Mouse (Mus musculus) bone marrow macrophage, adult 2 months (primary cell): ENCODE results near the gene Supt6.

Experiments used
- CTCF ChIP-seq: IDR thresholded peaks from 2 replicates; pipeline ENCODE4 v1.5.1; 2012; ENCODE audit warnings: low read depth, mild to moderate bottlenecking, low read length, moderate library complexity
- POLR2A ChIP-seq: IDR thresholded peaks from 2 replicates; pipeline ENCODE4 v1.6.1; 2012; ENCODE audit warnings: mild to moderate bottlenecking, low read depth, low read length, borderline replicate concordance

DNA sequence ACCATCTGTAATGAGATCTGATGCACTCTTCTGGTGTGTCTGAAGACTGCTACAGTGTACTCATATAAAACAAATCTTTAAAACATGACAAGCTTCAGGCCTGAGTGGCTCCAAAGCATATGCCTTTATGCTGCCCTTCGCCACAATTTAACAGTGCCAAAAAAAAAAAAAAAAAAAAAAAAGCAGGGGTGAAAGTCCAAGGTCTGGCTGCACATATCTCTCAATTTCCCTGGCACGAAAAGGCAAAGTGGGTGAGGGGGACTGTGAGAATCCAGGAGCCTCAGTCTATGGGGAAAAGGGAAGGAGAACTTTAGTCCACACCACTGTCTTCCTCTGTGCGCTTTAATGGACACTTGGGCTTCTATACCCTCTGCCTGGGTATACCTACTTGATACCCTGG, 43.4 kb downstream of the Supt6 start:
- TF ChIP-seq POLR2A, result no peak
- TF ChIP-seq CTCF, result no peak
